Mouse (Mus musculus) liver, embryonic 12.5 days (tissue): ENCODE data around the gene Trnau1ap. TPM values are rescaled to one million over a fixed set of nuclear protein-coding genes. Genes with fewer than 3 reads are reported as not detected.
A peak's percentile ranks its signal among the peaks of the same experiment; 100 is the strongest.
"Not testable (repeated sequence)": the region's sequence is repeated elsewhere in the genome, so short reads cannot be mapped to it uniquely, and the experiment has no call there.

ENCODE experiments used
- ATAC-seq: fragments of 200-750 bp; cut with Nextera tagmentation; 2 replicates; pipeline ENCODE4 v1.8.0; 2017; ENCODE audit warnings: moderate number of reproducible peaks, mild to moderate bottlenecking, moderate library complexity
- H3K27ac ChIP-seq: fragments of 300-500 bp; sonication (generic); 2 replicates; pipeline ENCODE4 v1.5.1; 2016; ENCODE audit warnings: mild to moderate bottlenecking
- H3K27me3 ChIP-seq: fragments of 300-500 bp; sonication (generic); replicated peaks from 2 replicates; pipeline ENCODE4 v1.6.1; 2016; ENCODE audit warnings: mild to moderate bottlenecking, moderate library complexity
- H3K36me3 ChIP-seq: fragments of 300-500 bp; sonication (generic); 2 replicates; pipeline ENCODE4 v1.6.1; 2016; ENCODE audit warnings: mild to moderate bottlenecking, moderate library complexity
- H3K4me1 ChIP-seq: fragments of 300-500 bp; sonication (generic); 2 replicates; pipeline ENCODE4 v1.6.1; 2016
- H3K4me2 ChIP-seq: fragments of 300-500 bp; sonication (generic); 2 replicates; pipeline ENCODE4 v1.6.1; 2016; ENCODE audit warnings: mild to moderate bottlenecking, moderate library complexity
- H3K4me3 ChIP-seq: fragments of 300-500 bp; sonication (generic); 2 replicates; pipeline ENCODE4 v1.5.1; 2016; ENCODE audit warnings: mild to moderate bottlenecking, moderate library complexity
- H3K9ac ChIP-seq: fragments of 300-500 bp; sonication (generic); 2 replicates; pipeline ENCODE4 v1.6.1; 2016; ENCODE audit warnings: mild to moderate bottlenecking, moderate library complexity
- H3K9me3 ChIP-seq: fragments of 300-500 bp; sonication (generic); replicated peaks from 2 replicates; pipeline ENCODE4 v1.6.1; 2016; ENCODE audit warnings: mild to moderate bottlenecking, moderate library complexity
- WGBS: fragments of 180-500 bp; shearing (Covaris S2); methylation state at CpG from one replicate; pipeline ENCODE4 v1.1.7; 2016; ENCODE audit not compliant: insufficient replicate concordance; 5-methylcytosine and 5-hydroxymethylcytosine counted together
- polyA plus RNA-seq: library from polyadenylated mRNA; unstranded; fragments of >200 nt; fragmentation: Nextera tagmentation; extraction: Ambion mirVana; gene quantifications from 2 replicates; pipeline ENCODE4 v1.2.1, GENCODE M21; 2016

The Trnau1ap gene
- polyA plus RNA-seq, 1 experiment from 2014 or later = 50.8 TPM

DNA sequence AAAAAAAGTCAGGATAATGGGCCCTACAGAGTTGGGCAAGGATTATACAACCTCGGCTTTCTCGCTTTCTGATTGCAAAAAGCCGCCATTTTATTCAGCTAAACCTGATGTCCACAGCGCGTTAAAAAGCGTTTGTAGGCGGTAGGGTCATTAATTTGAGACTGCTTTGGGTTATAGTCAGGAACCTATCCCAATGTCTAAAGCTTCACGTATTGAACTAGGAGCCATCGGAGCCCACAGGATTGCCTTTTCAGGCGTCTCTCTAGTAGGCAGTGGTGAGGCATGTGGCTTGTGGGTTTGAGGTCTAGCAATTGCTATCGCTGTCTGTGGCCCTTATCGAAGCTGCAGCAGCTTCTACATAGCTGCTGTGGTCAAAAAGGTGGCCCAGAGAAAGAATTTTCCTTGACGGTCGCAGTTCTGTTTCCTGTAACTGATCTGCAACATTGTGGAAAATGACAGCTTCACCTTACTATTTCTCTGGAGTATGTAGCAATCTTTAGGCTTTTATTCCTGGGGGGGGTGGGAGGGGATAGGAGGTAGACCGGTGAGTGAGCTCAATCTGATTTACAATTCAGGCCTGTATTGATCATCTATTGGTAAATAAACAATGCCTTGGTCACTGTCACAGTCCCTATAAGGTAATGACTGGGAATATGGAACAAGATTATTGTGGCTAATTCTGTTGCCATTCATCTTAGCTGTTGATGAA, 20.0 kb downstream of the Trnau1ap start:
- peaks cover 50% of the 10 kb centered on the region for H3K36me3 ChIP-seq
- peak overlapping the region; percentile 90 for H3K9ac ChIP-seq
- peak overlapping the region; percentile 86 for H3K4me2 ChIP-seq
- under 1% methylated on average over 15 of the region's 15 CpGs for WGBS
- peak; percentile 38; the same call in 1 of the 2 replicates for ATAC-seq
- H3K4me3 ChIP-seq = peak overlapping the region; percentile 82
- no peaks in the 10 kb centered on the region for H3K9me3 ChIP-seq
- H3K27ac ChIP-seq = peak overlapping the region; percentile 92
- no peaks in the 10 kb centered on the region for H3K27me3 ChIP-seq
- H3K4me1 ChIP-seq = peaks cover 32% of the 10 kb centered on the region

DNA sequence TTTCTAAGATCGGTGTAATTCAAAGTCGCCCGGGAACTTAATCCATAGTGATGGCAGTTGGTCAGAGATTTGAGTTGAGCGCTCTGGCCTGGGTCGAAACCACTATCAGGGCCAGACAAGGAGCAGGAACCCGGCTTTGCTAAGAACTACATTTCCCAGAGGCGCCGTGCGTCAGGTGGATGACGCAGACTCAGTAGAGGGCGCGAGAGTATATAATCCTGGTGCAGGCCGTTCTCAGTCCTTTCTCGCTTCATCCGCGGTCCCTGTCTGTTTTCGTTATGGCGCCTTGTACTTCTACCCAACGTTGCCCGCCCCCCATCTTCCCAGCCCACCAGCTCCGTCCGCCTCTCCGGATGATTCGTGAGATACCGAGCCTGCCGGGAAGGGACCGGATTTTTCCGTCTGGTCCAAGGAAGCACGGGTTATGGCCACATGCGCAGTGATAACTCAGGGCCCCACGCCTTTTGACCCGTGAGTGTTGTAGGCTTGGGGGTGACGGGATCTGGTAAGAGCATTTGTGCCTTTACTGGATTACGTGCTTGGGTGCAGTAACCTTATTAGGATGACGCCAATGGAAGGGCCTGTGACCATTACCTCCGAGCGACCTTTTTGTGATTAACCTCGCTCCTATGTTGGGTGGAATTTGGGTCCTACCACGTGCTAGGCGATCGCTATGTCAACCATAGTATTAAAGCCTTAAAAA, 20.8 kb downstream of the Trnau1ap start:
- Histone ChIP-seq H3K9me3 (no peaks in the 10 kb centered on the region), H3K4me1 (peaks cover 32% of the 10 kb centered on the region), H3K36me3 (peaks cover 43% of the 10 kb centered on the region), H3K9ac (peak overlapping the region; percentile 90), H3K27me3 (no peaks in the 10 kb centered on the region), H3K27ac (peak overlapping the region; percentile 92), H3K4me3 (peak overlapping the region; percentile 82), H3K4me2 (peak overlapping the region; percentile 86)
- ATAC-seq = peak; percentile 87
- under 1% methylated on average over 41 of the region's 41 CpGs for WGBS

DNA sequence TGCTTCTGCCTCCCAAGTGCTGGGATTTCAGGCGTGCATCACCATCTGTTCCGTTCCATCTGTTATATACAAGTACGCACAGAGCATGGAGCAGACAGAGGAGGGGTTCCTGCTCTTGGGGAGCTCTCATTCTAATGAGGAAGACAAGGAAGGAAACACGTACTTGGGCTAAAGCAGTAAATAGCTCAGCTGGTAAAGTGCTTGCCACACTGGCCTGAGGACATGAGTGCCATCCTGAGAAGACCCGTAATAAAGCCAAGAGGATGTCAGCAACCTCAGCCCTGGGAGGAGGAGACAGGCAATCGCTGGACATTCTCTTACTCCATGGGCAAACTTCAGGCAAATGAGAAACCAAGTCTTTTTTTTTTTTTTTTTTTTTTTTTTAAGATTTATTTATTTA, 23.3 kb downstream of the Trnau1ap start:
- Histone ChIP-seq H3K9ac (0 out of 2 replicates have a peak overlapping the region, but pooled peaks have one; percentile 22), H3K4me3 (no peak overlapping the region), H3K27ac (no peak overlapping the region), H3K4me2 (no peak overlapping the region), H3K27me3 (no peaks in the 10 kb centered on the region), H3K36me3 (peaks cover 19% of the 10 kb centered on the region), H3K4me1 (peaks cover 47% of the 10 kb centered on the region), H3K9me3 (no peaks in the 10 kb centered on the region)
- ATAC-seq = no peak
- WGBS = 61% methylated on average over 6 of the region's 6 CpGs

DNA sequence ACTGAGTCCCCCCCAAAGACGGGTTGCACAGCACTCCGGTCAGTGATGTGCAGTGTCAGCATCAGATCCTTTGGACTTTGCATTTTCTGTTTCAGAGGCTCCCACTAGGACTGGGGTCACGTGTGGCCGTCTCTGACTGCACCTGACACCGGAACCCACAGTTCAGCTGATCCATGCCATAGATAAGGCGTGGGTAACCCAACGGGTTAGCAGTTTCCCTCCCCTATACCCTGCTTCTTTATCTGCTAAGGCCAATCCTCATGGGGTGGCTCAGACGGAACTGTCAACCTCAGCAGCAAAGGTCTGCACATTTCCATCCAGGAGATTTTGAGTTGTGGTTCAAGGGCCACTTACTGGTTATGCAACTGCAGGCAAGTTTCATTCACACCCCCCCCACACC, 24.1 kb downstream of the Trnau1ap start:
- peaks cover 12% of the 10 kb centered on the region for H3K36me3 ChIP-seq
- H3K4me2 ChIP-seq = 0 out of 2 replicates have a peak overlapping the region, but pooled peaks have one; percentile 0
- H3K9me3 ChIP-seq = no peaks in the 10 kb centered on the region
- 31% methylated on average over 8 of the region's 8 CpGs for WGBS
- H3K4me3 ChIP-seq = no peak overlapping the region
- peaks cover 41% of the 10 kb centered on the region for H3K4me1 ChIP-seq
- H3K9ac ChIP-seq = 0 out of 2 replicates have a peak overlapping the region, but pooled peaks have one; percentile 1
- ATAC-seq = no peak
- no peaks in the 10 kb centered on the region for H3K27me3 ChIP-seq
- H3K27ac ChIP-seq = no peak overlapping the region

DNA sequence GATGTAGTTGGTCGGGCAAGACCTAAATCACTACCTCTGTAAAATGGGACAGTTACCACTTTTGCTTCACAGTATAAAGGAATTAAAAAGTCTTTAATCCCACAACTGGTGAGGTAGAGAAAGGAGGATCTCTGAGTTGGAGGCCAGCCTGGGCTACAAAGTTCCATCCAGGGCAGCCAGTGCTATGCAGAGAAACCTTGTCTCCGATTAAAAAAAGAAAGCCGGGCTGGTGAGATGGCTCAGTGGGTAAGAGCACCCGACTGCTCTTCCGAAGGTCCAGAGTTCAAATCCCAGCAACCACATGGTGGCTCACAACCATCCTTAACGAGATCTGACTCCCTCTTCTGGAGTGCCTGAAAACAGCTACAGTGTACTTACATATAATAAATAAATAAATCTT, 25.9 kb downstream of the Trnau1ap start:
- Histone ChIP-seq H3K4me2 (peak overlapping the region; percentile 92), H3K4me3 (peak overlapping the region; percentile 65), H3K9ac (peak overlapping the region; percentile 78), H3K27ac (peak overlapping the region; percentile 67; the same call in 1 of the 2 replicates), H3K4me1 (peaks cover 30% of the 10 kb centered on the region)
- H3K27me3 ChIP-seq, H3K9me3 ChIP-seq, ATAC-seq, H3K36me3 ChIP-seq: not testable (repeated sequence)
- 31% methylated on average over 6 of the region's 6 CpGs for WGBS

DNA sequence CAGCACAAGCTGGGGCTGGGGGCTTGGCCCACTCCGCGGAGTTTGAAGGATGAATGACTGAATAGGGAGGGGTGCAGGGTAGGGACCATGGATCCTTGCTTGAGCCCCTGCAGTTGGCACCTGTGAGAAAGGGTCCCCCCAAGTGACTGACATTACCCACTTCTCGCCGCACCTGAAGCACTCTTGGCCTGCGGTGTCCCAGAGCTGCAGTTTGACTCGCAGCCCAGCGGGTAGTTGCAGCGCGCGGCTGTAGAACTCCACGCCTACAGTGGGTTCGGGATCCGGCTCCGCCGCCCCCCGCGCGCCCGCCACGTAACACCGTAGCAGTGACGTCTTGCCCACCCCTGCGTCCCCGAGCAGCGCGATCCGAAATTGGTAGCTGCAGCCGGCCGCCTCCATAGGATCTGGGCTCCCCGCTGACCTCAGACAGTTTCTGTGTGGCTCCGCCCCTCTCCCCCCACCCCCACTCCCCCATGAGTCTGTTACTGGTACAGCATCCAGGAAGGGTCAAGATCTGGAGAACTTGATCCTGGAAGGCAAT, 26.3 kb downstream of the Trnau1ap start, which contains the start of gene Rab42:
Gene Rab42, minus strand, starts transcription at position 447 of the 541 bp plus-strand sequence.
- Histone ChIP-seq H3K9me3 (no peaks in the 10 kb centered on the region), H3K4me2 (peak within 1 kb of the TSS; percentile 92), H3K4me3 (peak within 1 kb of the TSS; percentile 65), H3K36me3 (no peaks in the 10 kb centered on the region), H3K27me3 (no peaks in the 10 kb centered on the region), H3K27ac (peak within 1 kb of the TSS; percentile 67), H3K9ac (peak within 1 kb of the TSS; percentile 78), H3K4me1 (peaks cover 26% of the 10 kb centered on the region)
- WGBS = 2% methylated on average over 30 of the region's 31 CpGs
- peak; percentile 77 for ATAC-seq

DNA sequence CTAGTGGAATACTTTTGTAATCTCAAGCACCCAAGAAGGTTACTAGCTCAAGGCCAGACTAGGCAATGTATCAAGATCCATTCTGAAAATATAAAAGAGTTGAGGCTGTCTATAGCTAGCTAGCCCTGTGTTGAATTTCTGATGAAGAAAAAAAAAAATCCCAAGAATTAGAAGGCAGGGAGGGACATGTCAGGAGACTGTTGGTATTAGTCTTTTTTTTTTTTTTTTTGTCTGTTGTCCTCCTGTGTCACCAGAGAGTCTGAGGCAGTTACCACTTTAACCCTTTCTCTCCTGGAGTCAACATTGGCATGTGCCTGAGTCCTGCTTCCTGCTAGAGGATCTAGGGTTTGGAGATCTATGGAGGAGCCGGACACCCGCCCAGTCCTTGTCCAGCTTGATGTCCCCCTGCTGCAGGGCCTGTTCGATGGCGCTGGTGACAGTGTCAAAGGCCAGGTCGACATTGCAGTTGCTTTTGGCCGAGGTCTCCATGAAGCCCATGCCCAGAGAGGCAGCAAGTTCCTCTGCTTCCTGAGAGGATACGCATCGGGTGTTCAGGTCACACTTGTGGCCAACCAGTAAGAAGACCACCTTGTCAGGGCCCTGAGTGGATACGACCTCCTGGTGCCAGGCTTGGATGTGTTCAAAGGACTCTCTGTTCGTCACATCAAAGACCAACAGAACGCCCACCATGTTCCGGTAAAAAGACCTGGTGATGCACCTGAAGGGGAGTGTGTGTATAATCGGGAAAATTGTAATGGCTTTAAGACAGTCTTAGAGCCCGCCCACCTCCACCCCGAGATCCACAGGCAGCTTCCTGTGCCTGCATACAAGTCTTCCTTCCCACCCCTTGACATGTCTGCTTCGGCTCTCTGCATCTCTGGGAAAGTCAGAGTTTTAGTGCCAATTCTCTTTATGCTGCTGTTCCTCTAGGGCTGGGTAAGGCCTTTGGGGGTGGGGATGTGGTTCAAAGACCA, 27.1 kb downstream of the Trnau1ap start:
- Histone ChIP-seq H3K4me3 (peak overlapping the region; percentile 65), H3K27me3 (no peaks in the 10 kb centered on the region), H3K36me3 (no peaks in the 10 kb centered on the region), H3K4me1 (peaks cover 26% of the 10 kb centered on the region), H3K9me3 (no peaks in the 10 kb centered on the region), H3K9ac (peak overlapping the region; percentile 78), H3K27ac (peak overlapping the region; percentile 67), H3K4me2 (peak overlapping the region; percentile 92)
- WGBS = 56% methylated on average over 16 of the region's 16 CpGs
- no peak for ATAC-seq

DNA sequence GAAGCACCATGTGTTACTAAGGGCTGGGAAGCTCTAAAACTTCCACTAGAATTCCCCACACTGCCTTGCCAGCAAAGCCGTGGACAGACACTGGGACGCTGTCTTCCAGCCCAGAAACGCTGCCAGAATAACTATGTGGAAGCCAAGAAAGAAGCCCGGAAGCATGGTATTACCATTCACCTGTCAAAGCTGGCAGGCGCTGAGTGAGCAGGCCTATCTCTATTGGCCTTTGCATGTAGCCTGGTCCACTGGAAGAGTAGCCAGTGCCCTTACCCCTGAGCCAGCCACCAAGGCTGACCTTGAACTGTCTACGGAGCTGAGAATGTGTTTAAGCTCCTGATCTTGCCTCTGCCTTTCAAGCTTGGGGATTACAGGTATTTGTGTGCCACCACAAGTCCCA, 27.9 kb downstream of the Trnau1ap start:
- WGBS = 83% methylated on average over 6 of the region's 6 CpGs
- Histone ChIP-seq H3K4me2 (no peak overlapping the region), H3K4me1 (peaks cover 26% of the 10 kb centered on the region), H3K27me3 (no peaks in the 10 kb centered on the region), H3K4me3 (no peak overlapping the region), H3K36me3 (no peaks in the 10 kb centered on the region), H3K27ac (no peak overlapping the region), H3K9me3 (no peaks in the 10 kb centered on the region), H3K9ac (no peak overlapping the region)
- ATAC-seq = no peak

DNA sequence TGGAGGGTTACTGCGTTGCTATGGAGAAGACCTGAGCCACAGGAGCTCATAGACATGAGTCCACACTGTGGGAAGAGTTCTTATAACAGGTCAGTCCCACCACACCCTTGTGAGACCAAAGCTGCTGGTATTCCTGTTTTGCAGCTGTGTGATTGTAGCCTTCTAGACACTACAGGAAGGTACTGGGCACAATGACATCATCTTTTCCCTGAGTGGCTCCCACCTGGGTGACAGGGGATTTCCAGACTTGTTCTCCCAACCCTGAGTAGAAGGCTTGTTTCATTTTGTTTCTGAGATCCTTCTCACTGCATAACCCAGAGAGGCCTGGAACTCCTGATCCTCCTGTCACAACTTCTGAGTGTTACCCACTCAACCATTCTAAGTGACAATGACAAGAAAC, 29.5 kb downstream of the Trnau1ap start:
- Histone ChIP-seq H3K27ac (no peak overlapping the region), H3K36me3 (no peaks in the 10 kb centered on the region), H3K27me3 (no peaks in the 10 kb centered on the region), H3K9me3 (no peaks in the 10 kb centered on the region), H3K4me1 (peaks cover 15% of the 10 kb centered on the region), H3K9ac (no peak overlapping the region), H3K4me3 (no peak overlapping the region), H3K4me2 (no peak overlapping the region)
- 65% methylated on average over 1 of the region's 1 CpGs for WGBS
- no peak for ATAC-seq

DNA sequence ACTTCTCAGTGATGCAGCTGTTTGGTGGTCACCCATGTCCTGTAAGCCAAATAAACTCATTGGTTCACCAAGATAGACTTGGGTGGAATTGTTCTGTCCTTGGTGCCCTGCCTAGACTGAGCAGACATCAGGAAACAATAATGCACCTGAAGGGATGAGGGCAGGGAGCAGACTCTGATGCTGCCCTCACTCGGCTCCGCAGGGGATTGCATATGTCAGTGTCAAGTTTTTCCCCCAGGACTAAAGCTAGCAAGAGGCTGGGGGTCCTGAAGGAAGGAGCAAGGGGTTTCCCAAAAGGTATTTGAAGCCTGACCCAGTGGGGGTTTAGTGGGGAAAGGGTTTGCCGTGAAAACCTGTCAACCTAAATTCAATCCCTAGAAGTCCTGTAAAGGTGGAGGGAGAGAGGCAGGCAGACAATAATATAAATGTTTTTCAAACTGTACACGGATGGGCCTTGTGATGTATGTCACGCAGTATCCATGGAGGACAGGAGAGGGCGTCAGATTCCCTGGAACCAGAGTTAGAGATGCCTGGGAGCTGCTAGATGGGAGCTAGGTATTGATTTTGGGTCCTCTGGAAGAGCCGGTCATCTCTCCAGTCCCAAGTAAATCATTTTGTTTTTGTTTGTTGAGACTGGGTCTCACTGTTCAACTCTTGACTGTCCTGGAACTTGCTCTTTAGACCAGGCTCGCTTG, 33.5 kb downstream of the Trnau1ap start:
- Histone ChIP-seq H3K27me3 (no peaks in the 10 kb centered on the region), H3K9ac (no peak overlapping the region), H3K27ac (no peak overlapping the region), H3K4me2 (no peak overlapping the region), H3K4me1 (no peaks in the 10 kb centered on the region), H3K4me3 (no peak overlapping the region), H3K36me3 (peaks cover 36% of the 10 kb centered on the region), H3K9me3 (peaks cover 5% of the 10 kb centered on the region)
- 47% methylated on average over 8 of the region's 8 CpGs for WGBS
- ATAC-seq = no peak
